Mouse (Mus musculus): Measurements from ENCODE around the gene Dnase2a. TPM values are rescaled to one million over a fixed set of nuclear protein-coding genes. Genes with fewer than 3 reads are reported as not detected.

Dnase2a gene
- polyA plus RNA-seq (2011; ENCODE audit: insufficient read depth, insufficient read length, low read depth, missing spikeins) = 27.5 and 30.9 TPM in 2 replicates

DNA sequence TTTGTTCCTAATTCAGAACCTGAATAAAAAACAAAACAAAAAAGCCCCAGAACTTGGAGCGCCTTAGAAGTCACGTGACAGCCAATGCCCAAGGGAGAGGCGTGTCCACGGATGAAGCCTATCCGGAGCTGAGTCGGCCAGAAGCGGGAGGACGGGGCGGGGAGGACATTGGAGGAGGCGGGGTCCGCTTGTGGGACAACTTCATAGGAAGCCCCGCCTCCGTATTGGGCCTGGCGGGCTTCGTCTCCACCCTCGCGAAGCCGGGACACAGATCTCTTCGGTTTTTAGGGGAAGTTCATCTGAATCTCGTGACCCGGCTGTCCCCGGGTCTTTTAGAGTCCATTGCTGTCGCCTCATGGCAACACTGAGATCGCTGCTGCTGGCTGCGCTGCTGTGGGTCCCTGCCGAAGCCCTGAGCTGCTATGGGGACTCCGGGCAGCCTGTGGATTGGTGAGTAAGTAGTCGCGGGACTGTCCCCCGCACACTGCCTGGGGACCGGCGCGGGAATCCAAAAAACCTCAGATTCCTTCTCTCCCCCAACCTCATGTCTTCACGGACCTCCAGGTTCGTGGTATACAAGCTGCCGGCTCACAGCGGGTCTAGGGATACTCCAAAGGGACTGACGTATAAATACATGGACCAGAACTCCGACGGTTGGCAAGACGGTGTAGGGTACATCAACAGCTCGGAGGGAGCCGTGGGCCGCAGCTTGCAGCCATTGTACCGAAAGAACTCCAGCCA, at the start of gene Dnase2a:
Dnase2a (plus strand) TSS at position 140 of the 741 bp plus-strand sequence.
- peaks cover 7% of the 10 kb centered on the region for H3K4me1 ChIP-seq (ENCODE audit: control insufficient read depth, insufficient read depth, low read length)
- H3K27me3 ChIP-seq (ENCODE audit: control insufficient read depth, insufficient read depth, low read length, poor library complexity, severe bottlenecking) = no peaks in the 10 kb centered on the region
- TF ChIP-seq POLR2A (IDR thresholded peaks at IDR 0.05; ENCODE audit: insufficient read depth, low read length) = peak; percentile 54
- TF ChIP-seq CTCF (IDR thresholded peaks at IDR 0.05; ENCODE audit: low read depth, low read length) = no peak
- peak; percentile 30; the same call in 1 of the 2 replicates for TF ChIP-seq EP300 (IDR thresholded peaks at IDR 0.05; ENCODE audit: insufficient read depth, low read depth, low read length)
- peaks cover 8% of the 10 kb centered on the region; the same call in 1 of the 2 replicates for H3K36me3 ChIP-seq (ENCODE audit: control insufficient read depth, insufficient read depth, low read length, poor library complexity, severe bottlenecking)
- peak within 1 kb of the TSS; percentile 91 for H3K9ac ChIP-seq (ENCODE audit: low read depth, poor library complexity, severe bottlenecking)
- peak within 1 kb of the TSS; percentile 58 for H3K27ac ChIP-seq (ENCODE audit: insufficient read depth, low read length)
- no peaks in the 10 kb centered on the region for H3K9me3 ChIP-seq (replicated peaks; ENCODE audit: control insufficient read depth, insufficient read depth, low read length, poor library complexity, severe bottlenecking)
- H3K4me3 ChIP-seq (ENCODE audit: low read depth, low read length) = peak within 1 kb of the TSS; percentile 76

- Histone ChIP-seq H3K36me3 (ENCODE audit: control insufficient read depth, insufficient read depth, low read length, poor library complexity, severe bottlenecking) (peaks cover 34% of the 10 kb centered on the region), H3K4me1 (ENCODE audit: control insufficient read depth, insufficient read depth, low read length) (peaks cover 3% of the 10 kb centered on the region), H3K27ac (ENCODE audit: insufficient read depth, low read length) (0 out of 2 replicates have a peak within 1 kb of the TSS, but pooled peaks have one; percentile 2), H3K9ac (ENCODE audit: low read depth, poor library complexity, severe bottlenecking) (peak within 1 kb of the TSS; percentile 73), H3K4me3 (ENCODE audit: low read depth, low read length) (peak within 1 kb of the TSS; percentile 68), H3K27me3 (ENCODE audit: control insufficient read depth, insufficient read depth, low read length, poor library complexity, severe bottlenecking) (no peaks in the 10 kb centered on the region), H3K9me3 (replicated peaks; ENCODE audit: control insufficient read depth, insufficient read depth, low read length, poor library complexity, severe bottlenecking) (no peaks in the 10 kb centered on the region)
- TF ChIP-seq EP300 (IDR thresholded peaks at IDR 0.05; ENCODE audit: insufficient read depth, low read depth, low read length) (no peak), POLR2A (IDR thresholded peaks at IDR 0.05; ENCODE audit: insufficient read depth, low read length) (no peak), CTCF (IDR thresholded peaks at IDR 0.05; ENCODE audit: low read depth, low read length) (no peak)
These were observed 36.7 kb upstream of the Dnase2a start, which contains the start of gene Syce2 for GRCm38 (mm10) chr8:84871376-84872308. Gene Syce2, plus strand, starts transcription at chr8:84872111.

GRCm38 (mm10) chr8:84872309-84872965, 35.9 kb upstream of the Dnase2a start:
- Histone ChIP-seq H3K36me3 (ENCODE audit: control insufficient read depth, insufficient read depth, low read length, poor library complexity, severe bottlenecking) (peaks cover 37% of the 10 kb centered on the region), H3K27ac (ENCODE audit: insufficient read depth, low read length) (no peak overlapping the region), H3K9me3 (replicated peaks; ENCODE audit: control insufficient read depth, insufficient read depth, low read length, poor library complexity, severe bottlenecking) (no peaks in the 10 kb centered on the region), H3K9ac (ENCODE audit: low read depth, poor library complexity, severe bottlenecking) (peak overlapping the region; percentile 73), H3K4me1 (ENCODE audit: control insufficient read depth, insufficient read depth, low read length) (peaks cover 3% of the 10 kb centered on the region), H3K4me3 (ENCODE audit: low read depth, low read length) (peak overlapping the region; percentile 68), H3K27me3 (ENCODE audit: control insufficient read depth, insufficient read depth, low read length, poor library complexity, severe bottlenecking) (no peaks in the 10 kb centered on the region)
- TF ChIP-seq CTCF (IDR thresholded peaks at IDR 0.05; ENCODE audit: low read depth, low read length) (no peak), POLR2A (IDR thresholded peaks at IDR 0.05; ENCODE audit: insufficient read depth, low read length) (no peak), EP300 (IDR thresholded peaks at IDR 0.05; ENCODE audit: insufficient read depth, low read depth, low read length) (no peak)

- Histone ChIP-seq H3K27me3 (ENCODE audit: control insufficient read depth, insufficient read depth, low read length, poor library complexity, severe bottlenecking) (no peaks in the 10 kb centered on the region), H3K36me3 (ENCODE audit: control insufficient read depth, insufficient read depth, low read length, poor library complexity, severe bottlenecking) (peaks cover 37% of the 10 kb centered on the region), H3K4me1 (ENCODE audit: control insufficient read depth, insufficient read depth, low read length) (peaks cover 3% of the 10 kb centered on the region), H3K4me3 (ENCODE audit: low read depth, low read length) (peak overlapping the region; percentile 68), H3K27ac (ENCODE audit: insufficient read depth, low read length) (no peak overlapping the region), H3K9me3 (replicated peaks; ENCODE audit: control insufficient read depth, insufficient read depth, low read length, poor library complexity, severe bottlenecking) (no peaks in the 10 kb centered on the region), H3K9ac (ENCODE audit: low read depth, poor library complexity, severe bottlenecking) (peak overlapping the region; percentile 73)
- no peak for TF ChIP-seq POLR2A (IDR thresholded peaks at IDR 0.05; ENCODE audit: insufficient read depth, low read length)
- no peak for TF ChIP-seq EP300 (IDR thresholded peaks at IDR 0.05; ENCODE audit: insufficient read depth, low read depth, low read length)
- no peak for TF ChIP-seq CTCF (IDR thresholded peaks at IDR 0.05; ENCODE audit: low read depth, low read length)
These were observed 35.3 kb upstream of the Dnase2a start for GRCm38 (mm10) chr8:84873016-84873415.

GRCm38 (mm10) chr8:84874339-84874738, 34.0 kb upstream of the Dnase2a start:
- Histone ChIP-seq H3K4me3 (ENCODE audit: low read depth, low read length) (no peak overlapping the region), H3K27ac (ENCODE audit: insufficient read depth, low read length) (no peak overlapping the region), H3K4me1 (ENCODE audit: control insufficient read depth, insufficient read depth, low read length) (peaks cover 3% of the 10 kb centered on the region), H3K9me3 (replicated peaks; ENCODE audit: control insufficient read depth, insufficient read depth, low read length, poor library complexity, severe bottlenecking) (no peaks in the 10 kb centered on the region), H3K36me3 (ENCODE audit: control insufficient read depth, insufficient read depth, low read length, poor library complexity, severe bottlenecking) (peaks cover 27% of the 10 kb centered on the region), H3K9ac (ENCODE audit: low read depth, poor library complexity, severe bottlenecking) (no peak overlapping the region), H3K27me3 (ENCODE audit: control insufficient read depth, insufficient read depth, low read length, poor library complexity, severe bottlenecking) (no peaks in the 10 kb centered on the region)
- TF ChIP-seq CTCF (IDR thresholded peaks at IDR 0.05; ENCODE audit: low read depth, low read length) (no peak), EP300 (IDR thresholded peaks at IDR 0.05; ENCODE audit: insufficient read depth, low read depth, low read length) (no peak), POLR2A (IDR thresholded peaks at IDR 0.05; ENCODE audit: insufficient read depth, low read length) (no peak)
